Mouse (Mus musculus) gastrocnemius, postnatal 36 days (tissue): Measurements from ENCODE around the gene Cacna1c. TPM values are rescaled to one million over a fixed set of nuclear protein-coding genes. Genes with fewer than 3 reads are reported as not detected.

Experiments used
- DNase-seq, 2 experiments: peaks; one replicate each; pipeline ENCODE4 v3.0.0; 2022
- intact Hi-C: fragments of 180-260 bp; cut with DNase I; formaldehyde crosslinking; loops from one replicate; pipeline ENCODE4 v1.15.1; 2025
- total RNA-seq, 2 experiments: library from RNA; stranded (reverse); gene quantifications; 2 replicates each; pipeline ENCODE4 v1.2.3; 2021

The Cacna1c gene
- total RNA-seq, 2 experiments from 2014 or later = 1.5 to 2.3 TPM

- DNase-seq = no peak
- intact Hi-C loops = no loop called here
Measured at GRCm38 (mm10) chr6:119034947-119035346, 161.3 kb downstream of the Cacna1c start.

DNA sequence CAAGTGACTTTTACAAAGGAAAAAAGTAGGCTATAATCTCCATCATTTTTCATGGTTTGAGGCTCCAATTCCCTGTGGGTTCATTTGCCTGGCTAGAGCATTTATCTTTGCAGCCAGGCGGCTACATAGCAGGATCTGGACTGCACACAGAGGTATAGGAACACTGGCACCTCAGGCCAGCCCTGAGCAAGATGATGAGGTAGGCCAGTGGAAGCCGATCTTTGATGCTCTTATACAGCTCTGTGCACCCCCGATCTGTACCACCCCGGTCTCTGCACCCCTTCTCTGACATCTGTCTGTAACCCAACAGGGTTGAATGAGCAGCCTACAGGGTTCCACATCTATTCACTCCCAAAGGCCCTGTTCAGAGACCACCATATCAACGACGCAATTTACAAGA lies 168.3 kb downstream of the Cacna1c start:
- intact Hi-C loops = no loop called here
- no peak for DNase-seq

GRCm38 (mm10) chr6:119022850-119023249 lies 173.4 kb downstream of the Cacna1c start:
- intact Hi-C loops = no loop called here
- DNase-seq = no peak

DNA sequence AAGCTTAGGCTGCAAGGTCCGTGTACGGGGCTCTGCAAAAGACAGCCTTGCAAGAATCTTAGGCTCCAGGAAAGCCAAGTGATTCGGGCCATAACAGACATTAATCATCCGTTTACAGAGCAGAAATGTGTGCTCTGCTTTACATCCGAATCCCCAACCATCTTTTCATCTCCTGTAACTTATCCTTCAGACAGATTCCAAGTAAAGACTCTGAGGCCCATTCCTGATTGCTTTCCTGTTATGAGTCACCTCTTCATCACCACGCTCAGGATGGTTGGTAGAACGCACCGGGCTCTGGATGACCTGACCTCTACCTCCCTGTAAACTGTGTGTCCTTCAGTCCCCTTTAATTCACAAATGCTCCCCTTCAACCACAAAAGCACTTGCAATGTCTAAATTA lies 175.0 kb downstream of the Cacna1c start:
- no peak for DNase-seq
- intact Hi-C loops = no loop called here

DNA sequence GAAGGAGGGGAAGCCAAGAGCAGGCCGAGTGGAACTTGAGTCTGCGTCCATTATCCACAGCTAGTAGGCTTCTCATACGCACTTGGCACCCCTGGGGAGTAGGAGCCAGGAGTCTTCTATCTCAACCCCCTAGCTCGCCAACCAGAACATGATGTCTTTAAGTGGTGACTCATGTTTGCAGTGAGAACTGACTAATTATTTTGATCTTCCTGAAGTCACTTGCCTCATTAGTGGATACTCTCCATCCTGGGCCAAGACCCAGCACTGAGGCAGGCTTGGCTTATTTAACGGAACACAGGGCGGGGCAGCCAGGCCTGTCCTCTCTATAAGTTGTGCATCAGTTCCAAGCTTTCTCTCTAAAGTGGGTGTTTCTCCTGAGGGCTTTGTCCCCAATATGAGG lies 177.3 kb downstream of the Cacna1c start:
- intact Hi-C loops = no loop called here

GRCm38 (mm10) chr6:119018256-119018655 lies 178.0 kb downstream of the Cacna1c start:
- DNase-seq = no peak
- intact Hi-C loops = no loop called here

More for the DNA sequence above, 177.3 kb downstream of the Cacna1c start:
- peak; percentile 26 to 34 for DNase-seq

- intact Hi-C loops = no loop called here
- DNase-seq = no peak
Measured at GRCm38 (mm10) chr6:119017498-119017897, 178.7 kb downstream of the Cacna1c start.

GRCm38 (mm10) chr6:119015346-119015745 lies 180.9 kb downstream of the Cacna1c start:
- intact Hi-C loops = no loop called here
- no peak for DNase-seq

- DNase-seq = no peak
- intact Hi-C loops = no loop called here
Measured at GRCm38 (mm10) chr6:119013168-119014098, 182.8 kb downstream of the Cacna1c start.

GRCm38 (mm10) chr6:119010875-119011274 lies 185.3 kb downstream of the Cacna1c start:
- intact Hi-C loops = no loop called here
- DNase-seq = no peak

DNA sequence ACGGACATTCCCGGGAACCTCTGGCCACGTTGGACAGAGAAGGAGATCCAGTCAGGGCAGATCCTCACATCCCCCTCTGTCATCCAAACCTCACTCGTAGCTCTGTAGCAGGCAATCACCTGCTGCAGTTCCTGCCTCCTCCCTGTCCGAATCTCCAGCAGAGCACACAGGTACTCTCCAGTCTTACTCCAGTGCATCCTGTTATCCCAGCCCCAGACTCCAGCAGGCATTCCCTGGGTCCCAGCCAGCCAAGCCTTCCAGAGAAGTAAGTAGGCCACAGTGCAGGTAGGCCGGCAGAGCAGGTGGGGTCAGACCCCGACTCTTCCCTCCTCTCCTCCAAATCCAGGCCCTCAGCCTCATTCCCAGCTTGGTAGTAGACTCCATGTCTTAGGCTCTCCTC lies 186.7 kb downstream of the Cacna1c start:
- DNase-seq = no peak
- intact Hi-C loops = no loop called here

GRCm38 (mm10) chr6:119008638-119009166 lies 187.5 kb downstream of the Cacna1c start:
- DNase-seq = no peak
- intact Hi-C loops = no loop called here

- intact Hi-C loops = no loop called here
- DNase-seq = no peak
Measured at GRCm38 (mm10) chr6:119004596-119004995, 191.6 kb downstream of the Cacna1c start.

GRCm38 (mm10) chr6:119001442-119001841 lies 194.8 kb downstream of the Cacna1c start:
- intact Hi-C loops = no loop called here

GRCm38 (mm10) chr6:119000255-119000654 lies 196.0 kb downstream of the Cacna1c start:
- intact Hi-C loops = no loop called here
- no peak for DNase-seq

More at GRCm38 (mm10) chr6:119001442-119001841, 194.8 kb downstream of the Cacna1c start:
- DNase-seq = no peak

- no peak for DNase-seq
- intact Hi-C loops = loop anchor here (5.0 kb wide), 1 partner anchor 103 kb away; no protein-coding TSS in a partner anchor
Measured at GRCm38 (mm10) chr6:118999329-118999875, 196.8 kb downstream of the Cacna1c start.

DNA sequence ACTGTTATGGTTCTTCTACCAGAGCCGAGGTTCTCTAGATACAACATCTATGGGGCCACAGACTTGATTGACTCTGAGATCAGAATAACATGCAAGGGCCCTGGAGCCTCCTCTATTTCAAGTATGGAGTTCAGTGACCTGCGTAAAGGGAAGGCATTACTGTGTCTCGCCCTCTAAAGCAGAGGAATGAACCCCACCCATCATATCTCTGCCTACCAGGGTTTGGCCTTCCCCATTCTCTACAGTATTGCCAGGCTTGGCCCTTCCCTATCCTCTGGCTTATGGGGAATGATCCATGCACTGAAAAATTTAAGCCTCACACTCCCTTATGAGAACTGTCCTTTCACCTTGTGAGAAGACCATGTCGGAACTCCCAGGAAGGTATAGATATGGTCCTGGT lies 198.8 kb downstream of the Cacna1c start:
- intact Hi-C loops = loop anchor here (5.0 kb wide), 1 partner anchor 105 kb away; no protein-coding TSS in a partner anchor

DNA sequence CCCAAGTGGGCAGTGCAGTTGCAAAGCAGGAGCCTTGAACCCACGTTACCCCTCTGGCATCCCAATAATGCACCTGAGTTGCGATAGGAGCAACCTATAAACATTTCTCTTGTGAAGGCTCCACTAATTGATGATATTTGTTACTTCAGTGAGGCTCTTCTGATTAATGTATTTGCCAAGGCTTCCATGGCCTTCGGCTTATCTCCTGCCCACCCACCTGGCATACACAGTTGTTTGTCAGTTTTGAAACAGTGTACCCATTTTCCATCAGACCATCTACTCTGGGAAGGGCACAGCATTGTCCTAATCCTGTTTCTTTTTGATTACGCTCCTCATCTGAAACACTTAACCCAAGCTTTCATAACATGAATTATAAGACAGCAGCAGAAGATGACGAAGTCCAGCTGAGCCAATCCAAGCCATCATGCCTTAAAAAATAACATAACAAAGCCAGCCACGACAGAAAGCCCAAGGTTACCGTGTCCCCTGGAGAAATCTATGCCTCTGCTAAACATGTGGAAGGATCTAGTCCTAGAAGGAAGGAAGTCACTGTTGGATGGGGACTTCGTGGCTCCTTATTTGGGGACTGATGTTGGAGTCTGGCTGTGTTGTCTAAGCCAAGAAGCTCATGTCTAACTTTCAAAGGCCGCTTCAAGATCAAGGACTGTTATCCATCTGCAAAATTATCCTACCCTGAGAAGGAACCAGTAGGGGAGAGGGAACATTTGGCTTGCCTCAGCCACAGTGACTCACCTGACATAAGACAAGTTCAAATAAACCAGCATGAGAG lies 201.8 kb downstream of the Cacna1c start:
- intact Hi-C loops = loop anchor here (5.0 kb wide), 1 partner anchor 108 kb away; no protein-coding TSS in a partner anchor
- no peak for DNase-seq

More for the DNA sequence above, 198.8 kb downstream of the Cacna1c start:
- DNase-seq = no peak

DNA sequence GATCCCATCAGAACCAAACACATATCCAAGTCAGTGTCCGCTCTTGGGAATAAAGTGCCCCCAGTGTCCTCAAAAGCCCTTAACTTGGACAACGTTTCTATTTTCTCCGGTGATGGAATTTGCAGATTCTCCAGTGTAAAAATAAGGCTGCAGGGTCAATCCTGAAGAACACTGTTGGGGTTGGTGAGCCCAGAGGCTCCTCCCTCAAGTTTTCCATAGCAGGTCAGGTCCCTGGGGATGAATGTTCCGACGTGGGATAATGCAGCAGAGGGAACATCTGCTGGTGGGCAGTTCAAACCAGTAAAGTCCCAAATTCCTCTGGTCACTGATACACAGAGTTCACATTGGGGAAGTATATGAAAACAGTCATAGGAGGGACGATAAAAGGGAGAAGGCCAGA lies 203.8 kb downstream of the Cacna1c start:
- peak in 1 of 2 experiments; percentile 23 for DNase-seq
- intact Hi-C loops = no loop called here

DNA sequence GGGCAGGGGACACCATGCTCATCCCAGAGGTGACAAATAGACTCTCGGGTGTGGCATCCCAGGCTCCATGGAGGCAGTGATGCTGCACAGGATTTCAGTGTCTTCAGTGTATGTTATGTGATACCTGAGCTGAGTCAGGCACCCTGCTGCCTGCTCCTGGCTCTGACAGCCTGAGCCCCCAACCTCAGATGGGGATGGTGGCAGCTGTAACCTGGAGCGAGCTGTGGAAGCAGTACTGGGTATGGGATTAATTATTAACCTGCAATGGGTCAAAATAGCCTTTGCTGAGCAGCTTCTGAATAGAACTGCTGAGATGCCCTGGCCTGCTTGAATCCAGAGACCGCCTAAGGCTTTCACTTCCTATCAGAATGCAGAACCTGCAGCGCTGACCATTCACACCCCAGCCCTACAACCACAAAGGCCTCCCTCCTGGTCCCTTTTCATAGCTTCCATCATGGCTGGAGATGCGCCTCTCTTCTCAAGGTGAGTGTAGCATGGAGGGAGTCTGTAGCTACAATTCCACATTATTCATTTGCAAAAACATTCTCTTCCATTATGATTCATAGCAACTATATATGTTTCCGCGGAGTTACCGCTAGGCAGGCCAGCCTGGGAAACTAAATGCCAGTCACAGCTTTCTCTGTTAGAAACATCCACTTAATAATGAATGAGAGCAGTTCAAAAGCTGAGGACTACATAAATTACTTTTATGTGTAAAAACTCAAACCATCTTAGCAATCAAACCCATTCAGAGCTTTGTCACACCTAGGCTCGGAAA lies 206.0 kb downstream of the Cacna1c start:
- intact Hi-C loops = no loop called here
- no peak for DNase-seq
